Mouse (Mus musculus) mouse embryonic stem cell (cell line): ENCODE data around the gene Mpdu1.

Experiments used
- in situ Hi-C, 2 experiments: fragments of 300-500 bp; cut with MboI; formaldehyde crosslinking; loops; 1 replicate in 1 of 2; 3 replicates in 1 of 2; pipeline ENCODE4 v1.14.3; 2019 to 2020; ENCODE audit warnings: low sequenced_read_pairs in 2 of 2, low pct_unique_long_range_greater_than_20kb in 1 of 2, mixed read lengths in 1 of 2; ENCODE audit not compliant: unreplicated experiment in 1 of 2

Gene Mpdu1

DNA sequence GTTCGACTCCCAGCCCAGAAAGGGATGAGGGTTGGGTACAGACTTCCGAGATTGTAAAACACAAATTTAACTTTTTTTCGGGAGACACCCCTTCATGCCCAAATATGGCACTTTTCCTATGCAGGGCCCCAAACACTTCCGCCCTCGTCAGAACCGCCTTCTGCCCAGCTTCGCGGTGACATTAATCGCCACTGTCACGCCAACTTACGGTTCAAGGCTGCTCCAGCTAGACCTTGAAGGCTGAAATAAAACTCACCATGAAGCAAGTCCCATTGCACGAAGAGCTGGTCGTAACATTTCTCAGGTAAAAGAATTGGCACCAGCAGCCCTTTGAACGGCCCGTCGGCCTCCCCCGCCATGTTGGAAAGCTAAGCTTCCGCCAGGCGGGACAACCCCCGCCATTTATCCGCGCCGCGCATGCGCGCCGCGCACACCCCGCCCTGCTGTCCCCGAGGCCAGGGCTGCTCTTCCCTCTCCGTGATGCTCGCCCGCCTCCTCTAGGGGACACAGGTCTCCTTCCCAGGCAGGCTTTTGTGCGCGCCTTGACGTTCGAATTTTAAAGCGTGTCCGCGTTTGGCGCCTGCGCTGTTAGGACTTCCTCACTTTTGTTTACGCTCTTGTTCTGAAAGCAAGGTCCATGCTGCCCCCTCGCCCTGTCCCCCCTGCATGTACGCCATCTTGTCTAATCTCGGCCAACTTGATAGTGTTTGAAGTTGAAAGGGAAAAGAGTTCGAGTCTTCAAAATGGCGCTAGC is at the start of gene Mpdu1:
Gene Mpdu1 (minus strand): TSS at position 430 of the 754 bp plus-strand sequence.
- in situ Hi-C loops: no loop called here

- in situ Hi-C loops: loop anchor here (10.0 to 25.0 kb wide), 3 partner anchors 76 to 299 kb away; partner anchors contain the start of genes Fxr2 (in 2 of the 2), Dnah2 (in 1 of the 2) and Kdm6b (in 1 of the 2)
Observed at GRCm38 (mm10) chr11:69711082-69711481, 48.6 kb upstream of the Mpdu1 start.

- in situ Hi-C loops: loop anchor here (10.0 to 25.0 kb wide), 3 partner anchors 76 to 298 kb away; partner anchors contain the start of genes Fxr2 (in 2 of the 2), Dnah2 (in 1 of the 2) and Kdm6b (in 1 of the 2)
Observed at GRCm38 (mm10) chr11:69710470-69710869, 48.0 kb upstream of the Mpdu1 start.

DNA sequence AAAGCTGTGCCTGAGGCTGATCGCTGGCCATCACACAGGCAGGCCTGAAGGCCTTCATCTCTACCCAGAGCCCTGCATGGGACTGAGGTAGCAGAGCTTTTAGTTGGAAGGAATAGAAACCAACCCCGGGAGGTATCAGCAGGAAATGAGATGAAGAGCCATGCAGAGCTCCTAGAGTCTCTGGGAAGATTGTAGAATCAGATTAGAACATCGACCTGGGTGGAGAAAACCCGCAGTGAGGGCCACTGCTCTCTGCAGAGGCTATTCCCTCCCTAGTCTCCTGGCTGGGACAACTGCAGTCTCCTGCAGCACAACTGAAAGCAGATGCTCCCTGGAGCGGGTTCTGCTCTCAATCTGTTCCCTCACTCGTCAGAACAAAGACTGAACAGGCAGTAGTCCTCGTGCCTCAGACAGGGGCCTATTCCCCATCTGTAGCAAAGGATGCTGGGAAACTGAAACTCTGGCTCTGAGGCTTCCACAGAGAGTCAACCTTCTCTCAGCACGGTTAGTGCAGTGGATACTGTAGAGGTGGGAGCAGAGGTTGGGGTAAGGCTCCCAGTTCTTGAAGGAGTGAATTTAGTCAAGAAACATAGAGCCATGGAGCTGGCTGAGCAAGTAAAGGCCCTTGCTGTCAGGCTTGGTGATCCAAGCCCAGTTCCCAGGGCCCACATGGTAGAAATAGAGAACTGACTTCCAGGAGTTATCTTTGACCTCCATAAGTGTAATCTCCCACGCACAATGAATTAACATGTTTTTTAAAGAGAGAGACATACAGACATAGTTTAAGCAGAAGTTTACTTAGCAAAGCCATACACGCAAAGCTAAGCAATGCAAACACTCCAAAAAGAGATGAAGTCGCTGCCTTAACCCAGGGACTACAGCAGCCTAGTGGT is 47.4 kb upstream of the Mpdu1 start:
- in situ Hi-C loops: loop anchor here (10.0 to 25.0 kb wide), 3 partner anchors 75 to 297 kb away; partner anchors contain the start of genes Fxr2 (in 2 of the 2), Dnah2 (in 1 of the 2) and Kdm6b (in 1 of the 2)

DNA sequence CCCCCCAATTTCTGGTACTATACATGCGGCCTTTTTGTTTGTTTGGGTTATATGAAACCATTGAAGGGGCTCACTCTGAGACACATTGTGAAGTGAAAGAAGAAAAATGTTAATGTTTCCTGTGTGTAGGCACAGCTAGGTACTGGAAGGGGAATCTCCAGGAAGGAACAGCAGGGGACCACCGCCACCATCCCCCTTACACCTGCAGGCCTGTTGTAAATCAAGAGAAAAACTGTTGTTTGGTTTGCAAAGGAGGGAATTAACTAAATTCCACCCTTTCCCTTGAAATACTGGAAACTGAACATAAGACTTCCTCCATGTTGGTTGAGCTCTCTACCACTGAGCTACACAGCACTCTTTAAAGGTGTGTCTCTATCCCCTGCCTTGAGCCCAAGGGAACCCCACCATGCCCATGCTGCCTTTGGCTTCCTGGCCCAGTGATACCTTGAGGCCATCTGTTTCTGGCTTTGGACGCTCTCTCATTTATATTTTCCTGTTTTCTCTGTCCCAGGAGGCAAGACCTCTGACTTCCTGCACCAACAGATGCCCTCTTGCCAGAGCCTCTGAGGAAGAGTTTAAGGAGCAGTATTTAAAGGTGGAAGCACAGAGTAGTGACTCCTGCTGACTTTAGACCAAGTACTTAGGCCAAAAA is 46.3 kb upstream of the Mpdu1 start:
- in situ Hi-C loops: loop anchor here in 1 of 2 experiments (25.0 kb wide), 1 partner anchor 296 kb away; the partner anchor contains the start of gene Kdm6b

- in situ Hi-C loops: loop anchor here in 1 of 2 experiments (25.0 kb wide), 1 partner anchor 296 kb away; the partner anchor contains the start of gene Kdm6b
Observed at GRCm38 (mm10) chr11:69707873-69708381, 45.5 kb upstream of the Mpdu1 start.

GRCm38 (mm10) chr11:69707480-69707847 is 45.0 kb upstream of the Mpdu1 start:
- in situ Hi-C loops: loop anchor here in 1 of 2 experiments (25.0 kb wide), 1 partner anchor 295 kb away; the partner anchor contains the start of gene Kdm6b

DNA sequence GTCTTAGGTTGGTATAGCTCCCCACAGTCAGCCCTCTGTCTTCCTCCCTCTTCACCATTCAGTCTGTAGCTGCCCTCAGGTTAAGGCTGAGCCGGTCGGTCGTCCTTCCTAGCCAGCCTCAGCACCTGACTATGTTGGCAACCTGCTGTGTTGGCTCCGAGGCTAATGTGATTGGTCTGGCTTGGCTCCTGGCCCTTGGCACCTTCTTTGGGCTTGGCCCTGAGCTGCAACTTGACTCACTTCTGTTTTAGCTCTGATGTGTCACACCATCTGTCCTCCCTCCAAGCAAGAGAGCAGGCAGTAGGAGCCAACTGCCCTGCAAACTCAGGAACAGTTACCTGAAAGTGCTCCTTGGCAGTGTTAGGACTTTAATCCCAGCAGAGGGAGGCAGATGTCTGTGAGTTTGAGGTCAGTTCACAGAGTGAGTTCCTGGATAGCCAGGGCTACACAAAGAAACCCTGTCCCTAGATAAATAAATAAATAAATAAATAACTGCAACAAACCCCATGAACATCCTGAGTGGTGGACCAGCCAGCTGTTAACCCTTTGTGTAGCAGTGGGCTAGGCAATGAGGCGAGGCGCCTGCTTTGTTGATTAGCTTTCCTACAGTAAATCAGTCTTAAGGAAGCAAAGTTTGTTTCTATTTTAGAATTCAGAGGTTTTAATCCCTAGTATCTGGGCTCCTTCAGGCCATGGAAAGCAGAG is 44.5 kb upstream of the Mpdu1 start:
- in situ Hi-C loops: loop anchor here in 1 of 2 experiments (25.0 kb wide), 1 partner anchor 295 kb away; the partner anchor contains the start of gene Kdm6b

DNA sequence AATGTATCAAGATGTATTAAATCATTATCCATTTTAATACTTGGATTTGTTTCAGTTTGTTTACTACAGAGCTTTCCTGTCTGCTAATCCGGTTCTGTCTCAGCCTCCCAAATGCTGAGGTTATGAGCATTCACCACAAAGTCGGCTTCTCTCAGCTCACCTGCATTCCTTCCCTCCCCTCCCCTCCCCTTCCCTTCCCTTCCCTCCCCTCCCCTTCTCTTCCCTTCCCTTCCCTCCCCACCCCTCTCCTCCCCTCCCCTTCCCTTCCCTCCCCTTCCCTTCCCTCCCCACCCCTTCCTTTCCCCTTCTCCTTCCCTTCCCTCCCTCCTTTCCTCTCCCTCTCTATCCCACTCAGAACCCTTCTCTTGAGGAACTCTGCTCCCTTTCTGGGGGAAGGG is 42.2 kb upstream of the Mpdu1 start:
- in situ Hi-C loops: loop anchor here in 1 of 2 experiments (25.0 kb wide), 1 partner anchor 292 kb away; the partner anchor contains the start of gene Kdm6b

DNA sequence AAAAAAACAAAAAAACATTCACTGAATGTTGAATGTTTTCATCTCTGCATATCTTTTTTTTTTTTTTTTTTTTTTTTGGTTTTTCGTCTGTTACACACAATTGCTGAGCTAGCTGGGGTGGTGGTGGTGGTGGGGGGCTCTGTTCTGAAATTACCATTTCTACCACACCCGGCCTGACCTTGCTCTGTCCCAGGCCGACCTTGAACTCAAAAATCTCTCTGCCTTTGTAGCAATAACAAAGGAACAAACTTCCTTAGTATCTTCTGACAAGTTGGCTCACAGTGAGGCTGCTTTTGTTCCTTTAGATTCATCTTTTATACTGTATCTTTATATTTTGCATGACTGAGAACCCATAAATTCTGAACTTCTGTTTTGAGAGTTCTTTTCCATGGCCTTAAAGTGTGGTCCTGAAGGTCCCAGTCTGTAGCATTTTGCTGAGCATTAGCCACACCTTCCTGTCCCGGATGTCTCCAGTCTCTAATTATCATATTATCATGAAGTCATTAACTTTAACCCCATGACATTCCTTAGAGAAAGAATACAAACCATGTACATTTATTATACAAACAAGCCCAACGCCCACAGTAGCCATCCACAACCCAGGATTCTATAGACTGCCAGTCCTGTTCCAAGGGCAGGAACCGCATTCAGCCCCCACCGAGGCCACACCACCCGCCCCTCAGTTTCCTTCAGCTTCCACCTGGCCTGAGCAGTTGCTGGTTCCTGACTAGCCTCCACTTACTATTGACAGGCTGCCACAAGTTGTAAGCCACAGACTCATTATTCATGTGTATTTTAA is 41.6 kb upstream of the Mpdu1 start:
- in situ Hi-C loops: loop anchor here in 1 of 2 experiments (25.0 kb wide), 1 partner anchor 292 kb away; the partner anchor contains the start of gene Kdm6b

- in situ Hi-C loops: loop anchor here in 1 of 2 experiments (25.0 kb wide), 1 partner anchor 291 kb away; the partner anchor contains the start of gene Kdm6b
Observed at GRCm38 (mm10) chr11:69703381-69703780, 40.9 kb upstream of the Mpdu1 start.

- in situ Hi-C loops: loop anchor here in 1 of 2 experiments (25.0 kb wide), 1 partner anchor 291 kb away; the partner anchor contains the start of gene Kdm6b
Observed at GRCm38 (mm10) chr11:69702886-69703285, 40.4 kb upstream of the Mpdu1 start.

DNA sequence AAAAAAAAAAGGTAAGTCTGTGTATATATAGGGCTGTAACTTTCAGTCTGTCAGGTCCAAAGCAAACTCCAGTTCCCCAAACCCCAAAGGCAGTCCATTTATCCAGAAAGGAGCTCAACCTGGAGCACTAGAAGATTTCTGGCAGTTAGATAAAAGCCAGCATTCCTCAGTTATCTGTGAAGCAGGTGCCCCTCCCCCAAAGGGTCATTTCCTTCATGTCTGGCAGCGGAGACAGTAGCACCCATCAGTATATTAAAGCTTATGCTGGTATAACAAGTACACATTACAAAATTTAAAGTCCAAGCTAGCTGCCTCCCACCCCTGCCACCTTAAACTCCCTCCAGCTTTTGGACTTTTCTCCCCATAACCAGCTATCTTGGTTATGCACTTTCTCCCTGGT is 37.2 kb upstream of the Mpdu1 start:
- in situ Hi-C loops: no loop called here

- in situ Hi-C loops: no loop called here
Observed at GRCm38 (mm10) chr11:69698574-69698973, 36.1 kb upstream of the Mpdu1 start.

DNA sequence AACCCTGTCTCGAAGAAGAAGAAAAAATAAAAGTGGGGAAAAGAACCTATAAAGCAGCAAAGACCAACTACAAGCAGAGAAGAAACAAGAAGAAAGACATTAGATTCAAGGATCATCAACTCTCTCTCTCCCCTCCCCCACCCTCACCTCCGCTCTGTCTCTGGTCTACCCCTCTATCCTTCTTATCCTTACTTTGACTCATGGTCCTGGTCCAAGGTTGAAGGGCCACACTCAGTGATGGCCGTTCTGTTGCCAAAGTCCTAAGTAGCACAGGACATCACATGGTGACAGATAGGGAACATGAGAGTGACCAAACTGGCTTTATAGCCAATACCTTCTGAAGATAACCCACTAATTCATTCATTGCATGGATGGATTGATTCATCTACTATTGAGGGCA is 35.0 kb upstream of the Mpdu1 start:
- in situ Hi-C loops: no loop called here

- in situ Hi-C loops: no loop called here
Observed at GRCm38 (mm10) chr11:69695361-69696181, 33.1 kb upstream of the Mpdu1 start, which contains the start of the genes Tnfsf12 and Tnfsfm13. Gene Tnfsf12 (minus strand): TSS chr11:69695849. Gene Tnfsfm13 (minus strand): TSS chr11:69696098.
